Mouse (Mus musculus): ENCODE data around the gene Phf21b. TPM values are rescaled to one million over a fixed set of nuclear protein-coding genes. Genes with fewer than 3 reads are reported as not detected.
A peak's percentile ranks its signal among the peaks of the same experiment; 100 is the strongest.

Gene Phf21b
- polyA plus RNA-seq, 1 experiment, result not detected

DNA sequence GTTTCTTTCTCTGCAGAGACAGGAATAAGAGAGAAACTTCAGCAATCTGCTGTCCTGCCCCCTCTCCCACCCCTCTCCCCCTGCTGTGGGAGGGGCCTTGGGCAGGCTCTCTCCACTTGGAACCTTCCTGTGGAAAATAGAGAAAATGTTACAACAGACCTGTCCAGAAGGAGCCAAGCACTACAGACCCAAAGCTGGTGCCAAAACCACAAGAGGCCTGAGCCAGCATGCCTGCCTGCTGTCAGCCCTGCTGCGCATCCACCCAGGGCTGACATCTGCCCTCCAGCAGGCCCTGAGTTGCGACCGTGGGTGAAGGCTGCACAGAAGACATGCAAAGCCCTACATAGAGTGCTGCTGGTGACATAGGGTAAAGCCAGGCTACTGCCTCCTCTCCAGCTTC lies 16.3 kb downstream of the Phf21b start:
- Histone ChIP-seq H3K4me3 (ENCODE audit: insufficient read depth, low read depth, low read length) (no peak overlapping the region), H3K27ac (ENCODE audit: insufficient read depth, low read depth, low read length) (no peak overlapping the region), H3K4me1 (ENCODE audit: control insufficient read depth, insufficient read depth, low read length) (peaks cover 29% of the 10 kb centered on the region)
- TF ChIP-seq CTCF (IDR thresholded peaks at IDR 0.05; ENCODE audit: insufficient read depth, low read depth, low read length), result no peak
- no peak for TF ChIP-seq POLR2A (IDR thresholded peaks at IDR 0.05; ENCODE audit: insufficient read depth, low read depth, low read length)
- WGBS, result 74% methylated on average over 3 of the region's 3 CpGs

DNA sequence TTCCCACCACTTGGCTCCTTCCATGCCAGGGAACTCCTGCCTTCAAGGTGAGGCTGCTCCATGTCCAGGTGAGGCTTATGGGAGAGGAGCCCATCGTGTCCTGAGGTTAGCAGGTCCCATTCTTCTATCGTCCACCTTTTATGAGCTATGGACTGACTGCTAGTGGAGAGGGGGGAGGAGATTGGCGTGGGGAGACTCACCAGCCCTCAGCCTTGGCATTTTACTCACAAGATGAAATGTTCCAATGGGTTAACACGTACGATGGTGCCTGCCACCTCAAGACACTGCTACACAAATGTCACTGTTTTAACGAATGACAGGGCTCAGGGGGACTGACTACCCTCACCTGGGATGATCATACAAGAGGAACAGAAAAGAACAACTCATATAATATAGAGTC lies 18.0 kb downstream of the Phf21b start:
- 81% methylated on average over 6 of the region's 6 CpGs for WGBS
- Histone ChIP-seq H3K4me1 (ENCODE audit: control insufficient read depth, insufficient read depth, low read length) (peaks cover 22% of the 10 kb centered on the region), H3K4me3 (ENCODE audit: insufficient read depth, low read depth, low read length) (no peak overlapping the region), H3K27ac (ENCODE audit: insufficient read depth, low read depth, low read length) (no peak overlapping the region)
- TF ChIP-seq POLR2A (IDR thresholded peaks at IDR 0.05; ENCODE audit: insufficient read depth, low read depth, low read length), result no peak

DNA sequence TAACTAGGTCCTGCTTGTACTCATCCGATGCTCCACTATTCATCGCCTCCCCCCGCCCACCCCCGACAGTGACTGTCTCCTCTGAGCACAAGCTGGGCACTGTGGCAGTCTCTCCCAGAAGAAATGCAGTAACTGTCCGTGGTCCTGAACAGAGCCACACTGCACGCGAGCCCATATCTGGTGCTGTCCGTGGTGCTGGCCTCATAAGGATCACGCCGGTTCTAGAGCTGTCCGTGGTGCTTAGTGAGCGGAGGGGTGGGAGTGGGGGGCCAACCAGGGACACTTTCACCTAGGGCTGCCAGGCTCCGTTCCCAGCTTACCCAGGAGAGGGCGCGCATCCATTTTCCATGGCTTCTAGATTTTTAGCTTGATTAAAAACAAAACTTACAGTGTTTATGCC lies 26.4 kb downstream of the Phf21b start:
- WGBS, result 21% methylated on average over 15 of the region's 15 CpGs
- Histone ChIP-seq H3K4me1 (ENCODE audit: control insufficient read depth, insufficient read depth, low read length) (peaks cover 7% of the 10 kb centered on the region), H3K4me3 (ENCODE audit: insufficient read depth, low read depth, low read length) (no peak overlapping the region), H3K27ac (ENCODE audit: insufficient read depth, low read depth, low read length) (no peak overlapping the region)
- no peak for TF ChIP-seq POLR2A (IDR thresholded peaks at IDR 0.05; ENCODE audit: insufficient read depth, low read depth, low read length)
- peak; percentile 48; the same call in 1 of the 2 replicates for TF ChIP-seq CTCF (IDR thresholded peaks at IDR 0.05; ENCODE audit: insufficient read depth, low read depth, low read length)

DNA sequence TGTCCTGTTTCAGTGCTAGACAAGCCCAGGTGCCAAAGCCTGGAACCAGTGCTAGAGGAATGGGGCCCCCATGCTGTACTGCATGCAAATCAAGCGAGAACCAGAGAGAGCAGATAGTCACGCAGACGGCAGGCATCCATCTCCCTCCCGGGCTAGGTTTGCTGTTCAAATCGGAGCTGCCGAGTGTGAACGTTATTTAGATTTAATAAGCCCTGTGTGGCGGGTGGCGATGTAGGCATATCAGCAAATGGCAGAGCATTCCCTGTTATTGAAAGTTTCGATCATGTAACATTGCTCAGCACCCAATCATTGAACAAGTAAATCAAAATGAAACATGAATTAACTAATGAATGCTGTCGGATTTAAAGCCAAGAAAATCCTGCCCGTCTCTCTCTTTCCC lies 27.2 kb downstream of the Phf21b start:
- H3K27ac ChIP-seq (ENCODE audit: insufficient read depth, low read depth, low read length), result no peak overlapping the region
- no peak overlapping the region for H3K4me3 ChIP-seq (ENCODE audit: insufficient read depth, low read depth, low read length)
- H3K4me1 ChIP-seq (ENCODE audit: control insufficient read depth, insufficient read depth, low read length), result peaks cover 7% of the 10 kb centered on the region
- TF ChIP-seq POLR2A (IDR thresholded peaks at IDR 0.05; ENCODE audit: insufficient read depth, low read depth, low read length) (no peak), CTCF (IDR thresholded peaks at IDR 0.05; ENCODE audit: insufficient read depth, low read depth, low read length) (no peak)
- WGBS, result 72% methylated on average over 12 of the region's 12 CpGs

DNA sequence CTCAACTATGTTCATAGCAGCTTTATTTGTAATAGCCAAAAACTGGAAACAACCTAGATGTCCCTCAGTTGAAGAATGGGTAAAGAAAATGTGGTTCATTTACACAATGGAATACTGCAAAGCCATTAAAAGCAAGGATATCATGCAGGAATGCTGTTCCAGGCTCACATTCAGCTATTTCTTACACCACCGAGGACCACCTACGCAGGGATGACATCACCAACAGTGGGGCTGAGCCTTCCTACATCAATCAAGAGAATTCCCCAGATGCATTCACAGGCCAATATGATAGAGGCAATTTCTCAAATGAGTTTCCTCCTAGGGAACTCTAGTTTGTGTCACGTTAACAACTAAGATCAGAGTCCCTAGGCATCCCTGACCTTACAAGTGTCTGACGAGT lies 32.8 kb downstream of the Phf21b start:
- peaks cover 21% of the 10 kb centered on the region for H3K4me1 ChIP-seq (ENCODE audit: control insufficient read depth, insufficient read depth, low read length)
- no peak for TF ChIP-seq CTCF (IDR thresholded peaks at IDR 0.05; ENCODE audit: insufficient read depth, low read depth, low read length)
- TF ChIP-seq POLR2A (IDR thresholded peaks at IDR 0.05; ENCODE audit: insufficient read depth, low read depth, low read length), result no peak
- no peak overlapping the region for H3K4me3 ChIP-seq (ENCODE audit: insufficient read depth, low read depth, low read length)
- 86% methylated on average over 4 of the region's 4 CpGs for WGBS
- no peak overlapping the region for H3K27ac ChIP-seq (ENCODE audit: insufficient read depth, low read depth, low read length)

DNA sequence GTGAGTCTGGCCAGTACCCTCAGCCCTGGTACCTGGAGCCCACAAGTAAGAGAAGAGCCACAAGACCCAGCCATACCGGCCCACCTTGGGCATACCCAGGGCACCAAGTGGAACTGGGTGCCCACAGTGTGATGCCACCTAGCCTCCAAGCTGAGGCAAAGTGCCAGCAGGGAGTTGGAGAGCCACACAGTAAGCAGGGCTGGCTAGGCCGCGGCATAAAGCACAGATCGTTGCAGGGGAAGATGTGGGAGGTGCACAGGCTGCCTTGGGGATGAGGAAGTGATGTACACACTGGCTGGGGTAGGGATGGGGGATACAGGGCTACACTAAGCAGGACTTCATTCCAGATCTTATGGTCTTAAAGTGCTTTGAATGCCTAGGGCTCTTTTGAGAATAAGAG lies 35.0 kb downstream of the Phf21b start:
- Histone ChIP-seq H3K4me1 (ENCODE audit: control insufficient read depth, insufficient read depth, low read length) (peaks cover 27% of the 10 kb centered on the region), H3K4me3 (ENCODE audit: insufficient read depth, low read depth, low read length) (no peak overlapping the region), H3K27ac (ENCODE audit: insufficient read depth, low read depth, low read length) (no peak overlapping the region)
- TF ChIP-seq CTCF (IDR thresholded peaks at IDR 0.05; ENCODE audit: insufficient read depth, low read depth, low read length), result no peak
- no peak for TF ChIP-seq POLR2A (IDR thresholded peaks at IDR 0.05; ENCODE audit: insufficient read depth, low read depth, low read length)
- 69% methylated on average over 4 of the region's 4 CpGs for WGBS

DNA sequence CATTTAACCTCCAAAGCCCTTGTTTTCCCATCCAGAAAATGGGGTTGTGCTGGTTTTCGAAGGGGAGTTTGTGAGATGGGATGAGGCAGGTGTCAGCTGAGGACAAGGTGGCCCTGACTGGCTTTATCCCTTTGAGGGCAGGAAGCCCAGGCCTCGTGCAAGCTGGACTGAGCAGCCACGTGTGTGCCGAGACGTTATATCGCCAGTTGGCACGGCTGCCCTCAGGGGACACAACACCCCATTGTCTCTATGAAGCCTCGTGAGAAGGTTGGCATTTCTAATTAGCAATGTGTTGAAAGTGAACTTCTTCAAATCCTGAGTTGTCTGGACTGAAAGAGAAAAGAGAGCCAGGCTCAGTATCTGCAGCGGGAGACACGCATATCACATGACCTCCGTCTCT lies 37.6 kb downstream of the Phf21b start:
- H3K27ac ChIP-seq (ENCODE audit: insufficient read depth, low read depth, low read length), result no peak overlapping the region
- WGBS, result 46% methylated on average over 11 of the region's 11 CpGs
- TF ChIP-seq POLR2A (IDR thresholded peaks at IDR 0.05; ENCODE audit: insufficient read depth, low read depth, low read length) (no peak), CTCF (IDR thresholded peaks at IDR 0.05; ENCODE audit: insufficient read depth, low read depth, low read length) (no peak)
- H3K4me3 ChIP-seq (ENCODE audit: insufficient read depth, low read depth, low read length), result no peak overlapping the region
- peaks cover 49% of the 10 kb centered on the region for H3K4me1 ChIP-seq (ENCODE audit: control insufficient read depth, insufficient read depth, low read length)

DNA sequence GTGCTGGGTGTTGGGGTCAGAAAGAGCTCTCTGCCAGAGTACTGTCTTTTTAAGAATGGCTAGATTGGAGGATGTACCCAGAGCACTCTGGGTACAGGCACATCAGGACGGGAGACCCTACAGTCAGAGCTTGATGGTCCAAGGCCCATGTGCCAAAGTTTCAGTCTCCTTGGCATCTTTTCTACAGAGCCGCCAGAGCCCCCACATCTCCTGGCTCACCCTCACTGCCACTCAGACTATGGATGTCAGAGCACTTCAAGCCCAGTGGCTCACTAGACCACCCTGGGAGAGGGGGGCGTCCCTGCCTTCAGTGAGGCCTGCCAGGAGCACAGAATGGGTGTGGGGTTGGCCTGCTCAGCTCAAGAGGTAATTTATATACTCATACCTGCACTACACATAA lies 38.3 kb downstream of the Phf21b start:
- Histone ChIP-seq H3K4me1 (ENCODE audit: control insufficient read depth, insufficient read depth, low read length) (peaks cover 56% of the 10 kb centered on the region), H3K4me3 (ENCODE audit: insufficient read depth, low read depth, low read length) (no peak overlapping the region), H3K27ac (ENCODE audit: insufficient read depth, low read depth, low read length) (no peak overlapping the region)
- 74% methylated on average over 3 of the region's 3 CpGs for WGBS
- no peak for TF ChIP-seq CTCF (IDR thresholded peaks at IDR 0.05; ENCODE audit: insufficient read depth, low read depth, low read length)

DNA sequence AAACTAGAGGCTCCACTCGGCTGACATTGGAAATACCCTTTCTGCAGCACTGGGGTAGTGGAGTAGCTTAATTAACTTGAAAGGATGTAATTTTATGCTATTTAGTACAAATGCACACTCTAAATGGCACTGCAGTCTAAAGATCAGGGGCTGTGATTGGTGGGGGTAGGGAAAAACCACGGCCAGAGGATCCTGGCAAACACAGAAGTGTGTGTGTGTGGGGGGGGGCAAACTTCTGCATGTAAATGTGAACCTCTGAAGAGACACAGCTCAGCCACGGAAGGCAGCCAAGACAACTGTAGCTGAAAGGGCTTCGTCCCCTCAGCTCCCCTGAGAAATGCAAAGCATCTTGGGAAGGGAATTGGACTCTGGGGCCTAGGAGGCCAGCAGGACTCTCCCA lies 40.7 kb downstream of the Phf21b start:
- peaks cover 57% of the 10 kb centered on the region for H3K4me1 ChIP-seq (ENCODE audit: control insufficient read depth, insufficient read depth, low read length)
- no peak for TF ChIP-seq POLR2A (IDR thresholded peaks at IDR 0.05; ENCODE audit: insufficient read depth, low read depth, low read length)
- TF ChIP-seq CTCF (IDR thresholded peaks at IDR 0.05; ENCODE audit: insufficient read depth, low read depth, low read length), result no peak
- 8% methylated on average over 4 of the region's 4 CpGs for WGBS

DNA sequence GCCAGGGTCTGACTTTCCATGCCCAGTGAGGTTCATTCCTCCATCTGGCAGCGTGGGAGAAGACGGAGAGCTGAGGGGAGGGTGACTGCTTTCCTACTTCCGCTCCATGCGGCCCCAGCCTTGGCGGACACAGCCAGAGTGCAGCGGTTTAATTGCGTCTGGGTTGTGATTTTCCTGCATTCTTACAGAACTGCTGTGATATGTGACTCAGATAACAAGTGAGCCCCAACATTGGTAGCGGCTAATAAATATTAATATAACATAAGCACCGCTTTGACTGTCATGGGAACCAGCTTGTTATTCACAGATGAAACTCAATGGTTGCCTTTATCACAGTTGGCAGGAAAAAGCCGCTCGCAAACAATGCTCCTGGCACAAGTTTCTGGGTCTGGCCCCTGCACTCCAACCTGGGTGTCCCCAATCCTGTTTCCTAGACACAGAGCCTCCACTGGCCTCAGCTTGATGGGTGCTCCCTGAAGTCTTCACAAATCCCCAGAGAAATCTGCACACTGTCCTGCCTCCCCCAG lies 43.0 kb downstream of the Phf21b start:
- peaks cover 41% of the 10 kb centered on the region for H3K4me1 ChIP-seq (ENCODE audit: control insufficient read depth, insufficient read depth, low read length)
- 27% methylated on average over 11 of the region's 11 CpGs for WGBS

More for the DNA sequence above, 40.7 kb downstream of the Phf21b start:
- H3K4me3 ChIP-seq (ENCODE audit: insufficient read depth, low read depth, low read length), result no peak overlapping the region
- no peak overlapping the region; the same call in 1 of the 2 replicates for H3K27ac ChIP-seq (ENCODE audit: insufficient read depth, low read depth, low read length)

More for the DNA sequence above, 43.0 kb downstream of the Phf21b start:
- Histone ChIP-seq H3K4me3 (ENCODE audit: insufficient read depth, low read depth, low read length) (no peak overlapping the region), H3K27ac (ENCODE audit: insufficient read depth, low read depth, low read length) (no peak overlapping the region)
- TF ChIP-seq CTCF (IDR thresholded peaks at IDR 0.05; ENCODE audit: insufficient read depth, low read depth, low read length), result no peak

Measured in olfactory bulb, adult 2 months (tissue).